Mouse (Mus musculus): ENCODE measurements around the gene Neu1.
"Not testable (repeated sequence)": the region's sequence is repeated elsewhere in the genome, so short reads cannot be mapped to it uniquely, and the experiment has no call there.

The Neu1 gene

GRCm38 (mm10) chr17:34962125-34962524 lies 31.1 kb downstream of the Neu1 start:
- in situ Hi-C loops (cut with MboI; ENCODE audit: low sequenced_read_pairs): no loop called here

- in situ Hi-C loops (cut with MboI; ENCODE audit: low sequenced_read_pairs): no loop called here
Measured at GRCm38 (mm10) chr17:34962841-34963240, 31.8 kb downstream of the Neu1 start.

- in situ Hi-C loops (cut with MboI; ENCODE audit: low sequenced_read_pairs): no loop called here
Measured at GRCm38 (mm10) chr17:34964640-34965049, 33.6 kb downstream of the Neu1 start.

- in situ Hi-C loops (cut with MboI; ENCODE audit: low sequenced_read_pairs): no loop called here
Measured at GRCm38 (mm10) chr17:34965627-34966026, 34.6 kb downstream of the Neu1 start.

GRCm38 (mm10) chr17:34969822-34970221 lies 38.8 kb downstream of the Neu1 start, which contains the start of gene Gm20481:
TSS of gene Gm20481 (plus strand) at chr17:34969912.
- in situ Hi-C loops (cut with MboI; ENCODE audit: low sequenced_read_pairs): not testable (repeated sequence)

- in situ Hi-C loops (cut with MboI; ENCODE audit: low sequenced_read_pairs): not testable (repeated sequence)
Measured at GRCm38 (mm10) chr17:34970850-34971249, 39.8 kb downstream of the Neu1 start.

- in situ Hi-C loops (cut with MboI; ENCODE audit: low sequenced_read_pairs): not testable (repeated sequence)
Measured at GRCm38 (mm10) chr17:34971694-34972068, 40.6 kb downstream of the Neu1 start.

GRCm38 (mm10) chr17:34972069-34972749 lies 41.2 kb downstream of the Neu1 start, which contains the start of the genes Hspa1a and Hspa1l:
TSS of gene Hspa1a (minus strand) at chr17:34972156.
TSS of gene Hspa1l (plus strand) at chr17:34972703.
- in situ Hi-C loops (cut with MboI; ENCODE audit: low sequenced_read_pairs): not testable (repeated sequence)

- in situ Hi-C loops (cut with MboI; ENCODE audit: low sequenced_read_pairs): no loop called here
Measured at GRCm38 (mm10) chr17:34975581-34976492, 44.8 kb downstream of the Neu1 start.

- in situ Hi-C loops (cut with MboI; ENCODE audit: low sequenced_read_pairs): no loop called here
Measured at GRCm38 (mm10) chr17:34977000-34977399, 45.9 kb downstream of the Neu1 start.

GRCm38 (mm10) chr17:34978239-34978638 lies 47.2 kb downstream of the Neu1 start:
- in situ Hi-C loops (cut with MboI; ENCODE audit: low sequenced_read_pairs): no loop called here

GRCm38 (mm10) chr17:34979631-34980030 lies 48.6 kb downstream of the Neu1 start:
- in situ Hi-C loops (cut with MboI; ENCODE audit: low sequenced_read_pairs): no loop called here

- in situ Hi-C loops (cut with MboI; ENCODE audit: low sequenced_read_pairs): no loop called here
Measured at GRCm38 (mm10) chr17:34980655-34981054, 49.6 kb downstream of the Neu1 start.

GRCm38 (mm10) chr17:34981690-34982180 lies 50.7 kb downstream of the Neu1 start, which contains the start of gene Lsm2:
TSS of gene Lsm2 (plus strand) at chr17:34981862.
- in situ Hi-C loops (cut with MboI; ENCODE audit: low sequenced_read_pairs): no loop called here

GRCm38 (mm10) chr17:34982328-34982727 lies 51.3 kb downstream of the Neu1 start:
- in situ Hi-C loops (cut with MboI; ENCODE audit: low sequenced_read_pairs): no loop called here

- in situ Hi-C loops (cut with MboI; ENCODE audit: low sequenced_read_pairs): no loop called here
Measured at GRCm38 (mm10) chr17:34984218-34984617, 53.2 kb downstream of the Neu1 start.

Data from CH12F3 (cell line).